Mouse (Mus musculus) gastrocnemius, adult 18-20 months (tissue): ENCODE measurements around the gene Gm20835. TPM values are rescaled to one million over a fixed set of nuclear protein-coding genes. Genes with fewer than 3 reads are reported as not detected.
"Not testable (repeated sequence)": the region's sequence is repeated elsewhere in the genome, so short reads cannot be mapped to it uniquely, and the experiment has no call there.

Experiments used
- DNase-seq: peaks from one replicate; pipeline ENCODE4 v3.0.0; 2021; ENCODE audit warnings: low spot score
- long read RNA-seq, 2 experiments: library from polyadenylated mRNA; stranded (forward); transcript quantifications; one replicate each; pipeline ENCODE4 v2.0.0; 2021
- total RNA-seq, 2 experiments: library from RNA; stranded (reverse); gene quantifications; 2 replicates each; pipeline ENCODE4 v1.2.3; 2021

Gene Gm20835
- not detected for total RNA-seq
- long read RNA-seq, experiment 1 = 0 reads
- long read RNA-seq, experiment 2 = 0 reads

- DNase-seq = not testable (repeated sequence)
These were observed at the start of gene Gm20835 for GRCm38 (mm10) chrY:36735190-36735589. Gm20835 (minus strand) TSS chrY:36735290.
